Mouse (Mus musculus): ENCODE measurements around the gene Dhcr24. TPM values are rescaled to one million over a fixed set of nuclear protein-coding genes. Genes with fewer than 3 reads are reported as not detected.

Gene Dhcr24
- polyA plus RNA-seq, 1 experiment from 2014 or later = 29.3 TPM

DNA sequence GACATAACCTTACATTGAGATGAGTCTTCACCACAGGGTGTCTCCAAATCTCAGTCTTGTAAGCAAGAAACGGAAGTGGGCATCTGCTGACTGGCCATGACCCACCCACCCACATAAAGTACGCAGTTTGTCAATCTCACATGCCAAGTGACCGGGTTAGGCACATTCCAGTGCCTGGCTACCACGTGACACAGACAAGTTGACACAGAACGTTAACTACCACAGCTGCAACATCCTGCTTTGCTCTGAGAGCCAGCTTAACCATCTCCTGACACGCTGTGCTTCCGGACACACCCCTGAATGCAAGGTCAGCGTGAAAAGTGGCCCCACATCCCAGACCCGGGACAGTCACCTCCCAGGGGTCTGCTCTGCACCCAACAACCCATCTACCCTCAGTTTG, 29.3 kb downstream of the Dhcr24 start:
- Histone ChIP-seq H3K4me1 (replicated peaks; ENCODE audit: control insufficient read depth, insufficient read depth, low read length) (no peaks in the 10 kb centered on the region), H3K27ac (ENCODE audit: low read depth, low read length) (no peak overlapping the region), H3K9ac (ENCODE audit: low read length) (no peak overlapping the region), H3K27me3 (ENCODE audit: control insufficient read depth, insufficient read depth, low read length) (no peaks in the 10 kb centered on the region), H3K4me3 (ENCODE audit: low read depth, low read length) (no peak overlapping the region), H3K36me3 (ENCODE audit: control insufficient read depth, insufficient read depth, low read length) (peaks cover 17% of the 10 kb centered on the region), H3K4me2 (ENCODE audit: low read depth, low read length, severe bottlenecking) (no peak overlapping the region), H3K9me3 (ENCODE audit: control insufficient read depth, low read length) (no peaks in the 10 kb centered on the region)
- WGBS = 83% methylated on average over 9 of the region's 9 CpGs
- ATAC-seq (replicated peaks; ENCODE audit: low FRiP score) = no peak
- no peak for DNase-seq (ENCODE audit: low spot score)

DNA sequence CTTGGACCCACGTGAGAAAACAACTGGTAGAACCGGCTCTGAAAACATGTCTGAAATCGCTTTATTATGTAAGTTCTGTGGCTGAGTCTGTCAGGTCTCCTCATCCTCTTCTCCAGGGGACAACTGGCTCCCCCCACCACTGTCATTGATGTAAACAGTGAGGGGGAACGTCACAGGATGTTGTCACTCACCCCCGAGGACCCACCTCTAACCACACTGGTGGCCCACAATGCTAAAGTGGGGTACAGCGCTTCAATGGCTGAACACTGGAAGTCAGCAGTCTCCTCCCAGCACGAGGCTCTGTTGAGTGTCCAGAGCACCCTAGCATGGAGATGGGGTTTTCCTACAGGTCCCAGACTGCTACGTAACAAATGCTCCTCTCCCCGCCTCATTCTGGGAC, 30.0 kb downstream of the Dhcr24 start:
- no peaks in the 10 kb centered on the region for H3K9me3 ChIP-seq (ENCODE audit: control insufficient read depth, low read length)
- H3K36me3 ChIP-seq (ENCODE audit: control insufficient read depth, insufficient read depth, low read length) = peaks cover 14% of the 10 kb centered on the region
- ATAC-seq (replicated peaks; ENCODE audit: low FRiP score) (no peak), DNase-seq (ENCODE audit: low spot score) (no peak)
- H3K27ac ChIP-seq (ENCODE audit: low read depth, low read length) = no peak overlapping the region
- no peak overlapping the region for H3K9ac ChIP-seq (ENCODE audit: low read length)
- 88% methylated on average over 9 of the region's 9 CpGs for WGBS
- H3K4me3 ChIP-seq (ENCODE audit: low read depth, low read length) = no peak overlapping the region
- H3K27me3 ChIP-seq (ENCODE audit: control insufficient read depth, insufficient read depth, low read length) = no peaks in the 10 kb centered on the region
- no peaks in the 10 kb centered on the region for H3K4me1 ChIP-seq (replicated peaks; ENCODE audit: control insufficient read depth, insufficient read depth, low read length)
- H3K4me2 ChIP-seq (ENCODE audit: low read depth, low read length, severe bottlenecking) = no peak overlapping the region

GRCm38 (mm10) chr4:106593636-106594035, 32.8 kb downstream of the Dhcr24 start:
- DNase-seq (ENCODE audit: low spot score) = no peak
- no peak overlapping the region for H3K4me2 ChIP-seq (ENCODE audit: low read depth, low read length, severe bottlenecking)
- H3K9me3 ChIP-seq (ENCODE audit: control insufficient read depth, low read length) = no peaks in the 10 kb centered on the region
- H3K27me3 ChIP-seq (ENCODE audit: control insufficient read depth, insufficient read depth, low read length) = no peaks in the 10 kb centered on the region
- H3K36me3 ChIP-seq (ENCODE audit: control insufficient read depth, insufficient read depth, low read length) = no peaks in the 10 kb centered on the region; the same call in 1 of the 2 replicates
- H3K9ac ChIP-seq (ENCODE audit: low read length) = no peak overlapping the region
- WGBS = 52% methylated on average over 7 of the region's 7 CpGs
- no peak overlapping the region for H3K4me3 ChIP-seq (ENCODE audit: low read depth, low read length)
- ATAC-seq (replicated peaks; ENCODE audit: low FRiP score) = no peak
- H3K27ac ChIP-seq (ENCODE audit: low read depth, low read length) = no peak overlapping the region
- H3K4me1 ChIP-seq (replicated peaks; ENCODE audit: control insufficient read depth, insufficient read depth, low read length) = no peaks in the 10 kb centered on the region

GRCm38 (mm10) chr4:106596200-106596599, 35.4 kb downstream of the Dhcr24 start:
- WGBS = 59% methylated on average over 3 of the region's 3 CpGs
- no peaks in the 10 kb centered on the region for H3K9me3 ChIP-seq (ENCODE audit: control insufficient read depth, low read length)
- no peak overlapping the region for H3K4me2 ChIP-seq (ENCODE audit: low read depth, low read length, severe bottlenecking)
- H3K4me3 ChIP-seq (ENCODE audit: low read depth, low read length) = no peak overlapping the region
- no peaks in the 10 kb centered on the region for H3K27me3 ChIP-seq (ENCODE audit: control insufficient read depth, insufficient read depth, low read length)
- H3K27ac ChIP-seq (ENCODE audit: low read depth, low read length) = no peak overlapping the region
- DNase-seq (ENCODE audit: low spot score) = no peak
- ATAC-seq (replicated peaks; ENCODE audit: low FRiP score) = no peak
- no peaks in the 10 kb centered on the region for H3K36me3 ChIP-seq (ENCODE audit: control insufficient read depth, insufficient read depth, low read length)
- no peak overlapping the region for H3K9ac ChIP-seq (ENCODE audit: low read length)
- no peaks in the 10 kb centered on the region for H3K4me1 ChIP-seq (replicated peaks; ENCODE audit: control insufficient read depth, insufficient read depth, low read length)

DNA sequence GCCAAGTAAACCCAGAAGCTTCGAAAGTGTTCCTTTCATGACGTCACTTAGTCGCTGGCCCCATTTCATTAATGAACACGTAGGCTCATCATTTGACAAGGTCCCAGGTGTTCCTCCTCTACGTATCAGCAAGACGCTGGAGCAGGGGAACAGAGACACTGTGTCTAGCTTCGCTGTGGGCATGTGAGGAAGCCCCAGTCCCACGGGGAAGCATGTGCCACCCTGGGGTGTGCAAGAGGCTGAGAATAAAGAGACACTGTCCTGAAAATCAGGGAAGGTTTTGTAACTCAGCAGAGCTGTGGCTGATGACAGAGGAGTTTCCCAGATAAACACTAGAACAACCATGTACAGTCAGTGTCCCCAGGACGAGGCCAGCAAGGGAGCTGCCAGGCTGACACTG, 36.2 kb downstream of the Dhcr24 start:
- no peaks in the 10 kb centered on the region for H3K36me3 ChIP-seq (ENCODE audit: control insufficient read depth, insufficient read depth, low read length)
- H3K9me3 ChIP-seq (ENCODE audit: control insufficient read depth, low read length) = no peaks in the 10 kb centered on the region
- DNase-seq (ENCODE audit: low spot score) (no peak), ATAC-seq (replicated peaks; ENCODE audit: low FRiP score) (no peak)
- no peak overlapping the region for H3K9ac ChIP-seq (ENCODE audit: low read length)
- no peaks in the 10 kb centered on the region for H3K27me3 ChIP-seq (ENCODE audit: control insufficient read depth, insufficient read depth, low read length)
- WGBS = 81% methylated on average over 9 of the region's 9 CpGs
- no peak overlapping the region for H3K4me3 ChIP-seq (ENCODE audit: low read depth, low read length)
- no peaks in the 10 kb centered on the region for H3K4me1 ChIP-seq (replicated peaks; ENCODE audit: control insufficient read depth, insufficient read depth, low read length)
- no peak overlapping the region for H3K27ac ChIP-seq (ENCODE audit: low read depth, low read length)
- H3K4me2 ChIP-seq (ENCODE audit: low read depth, low read length, severe bottlenecking) = no peak overlapping the region

GRCm38 (mm10) chr4:106597741-106598140, 36.9 kb downstream of the Dhcr24 start:
- no peak overlapping the region for H3K9ac ChIP-seq (ENCODE audit: low read length)
- no peak overlapping the region for H3K4me3 ChIP-seq (ENCODE audit: low read depth, low read length)
- H3K4me2 ChIP-seq (ENCODE audit: low read depth, low read length, severe bottlenecking) = no peak overlapping the region
- no peaks in the 10 kb centered on the region for H3K27me3 ChIP-seq (ENCODE audit: control insufficient read depth, insufficient read depth, low read length)
- no peaks in the 10 kb centered on the region for H3K4me1 ChIP-seq (replicated peaks; ENCODE audit: control insufficient read depth, insufficient read depth, low read length)
- no peaks in the 10 kb centered on the region for H3K36me3 ChIP-seq (ENCODE audit: control insufficient read depth, insufficient read depth, low read length)
- 88% methylated on average over 4 of the region's 4 CpGs for WGBS
- DNase-seq (ENCODE audit: low spot score) (no peak), ATAC-seq (replicated peaks; ENCODE audit: low FRiP score) (no peak)
- no peaks in the 10 kb centered on the region for H3K9me3 ChIP-seq (ENCODE audit: control insufficient read depth, low read length)
- H3K27ac ChIP-seq (ENCODE audit: low read depth, low read length) = no peak overlapping the region

DNA sequence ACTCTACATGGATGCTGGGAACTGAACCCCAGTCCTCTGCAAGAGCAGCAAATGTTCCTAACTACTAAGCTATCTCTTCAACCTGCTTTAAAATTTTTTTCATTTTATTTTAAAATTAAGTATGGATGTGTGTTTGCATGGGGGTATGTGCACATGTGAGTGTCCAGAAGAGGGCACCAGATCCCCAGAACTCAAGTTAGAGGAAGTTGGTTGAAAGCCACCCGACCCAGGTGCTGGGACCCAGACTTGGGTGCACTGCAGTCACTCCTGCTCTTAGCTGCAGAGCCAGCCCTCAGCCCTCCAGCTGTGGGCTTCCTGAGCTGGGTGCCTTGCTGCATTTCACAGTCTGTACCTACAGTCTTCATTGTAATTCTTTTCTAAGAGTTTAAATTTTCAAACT, 38.6 kb downstream of the Dhcr24 start:
- H3K4me3 ChIP-seq (ENCODE audit: low read depth, low read length) = no peak overlapping the region
- no peaks in the 10 kb centered on the region for H3K9me3 ChIP-seq (ENCODE audit: control insufficient read depth, low read length)
- H3K4me1 ChIP-seq (replicated peaks; ENCODE audit: control insufficient read depth, insufficient read depth, low read length) = no peaks in the 10 kb centered on the region
- WGBS = 65% methylated on average over 1 of the region's 1 CpGs
- H3K36me3 ChIP-seq (ENCODE audit: control insufficient read depth, insufficient read depth, low read length) = no peaks in the 10 kb centered on the region
- no peak overlapping the region for H3K9ac ChIP-seq (ENCODE audit: low read length)
- ATAC-seq (replicated peaks; ENCODE audit: low FRiP score) = no peak
- H3K27ac ChIP-seq (ENCODE audit: low read depth, low read length) = no peak overlapping the region
- no peaks in the 10 kb centered on the region for H3K27me3 ChIP-seq (ENCODE audit: control insufficient read depth, insufficient read depth, low read length)
- DNase-seq (ENCODE audit: low spot score) = no peak
- H3K4me2 ChIP-seq (ENCODE audit: low read depth, low read length, severe bottlenecking) = no peak overlapping the region

GRCm38 (mm10) chr4:106600770-106601169, 39.9 kb downstream of the Dhcr24 start:
- Histone ChIP-seq H3K4me3 (ENCODE audit: low read depth, low read length) (no peak overlapping the region), H3K27me3 (ENCODE audit: control insufficient read depth, insufficient read depth, low read length) (no peaks in the 10 kb centered on the region), H3K4me2 (ENCODE audit: low read depth, low read length, severe bottlenecking) (no peak overlapping the region), H3K27ac (ENCODE audit: low read depth, low read length) (no peak overlapping the region), H3K4me1 (replicated peaks; ENCODE audit: control insufficient read depth, insufficient read depth, low read length) (no peaks in the 10 kb centered on the region), H3K9me3 (ENCODE audit: control insufficient read depth, low read length) (no peaks in the 10 kb centered on the region), H3K9ac (ENCODE audit: low read length) (no peak overlapping the region), H3K36me3 (ENCODE audit: control insufficient read depth, insufficient read depth, low read length) (no peaks in the 10 kb centered on the region)
- no peak for DNase-seq (ENCODE audit: low spot score)
- 91% methylated on average over 4 of the region's 4 CpGs for WGBS
- no peak for ATAC-seq (replicated peaks; ENCODE audit: low FRiP score)

- ATAC-seq (replicated peaks; ENCODE audit: low FRiP score) = peak; percentile 86
- Histone ChIP-seq H3K9ac (ENCODE audit: low read length) (peak overlapping the region; percentile 27; the same call in 1 of the 2 replicates), H3K4me3 (ENCODE audit: low read depth, low read length) (no peak overlapping the region)
Observed at GRCm38 (mm10) chr4:106606639-106607554, 46.1 kb downstream of the Dhcr24 start.

More at GRCm38 (mm10) chr4:106606639-106607554, 46.1 kb downstream of the Dhcr24 start:
- WGBS = 46% methylated on average over 18 of the region's 18 CpGs
- peak; percentile 67 for DNase-seq (ENCODE audit: low spot score)
- Histone ChIP-seq H3K4me1 (replicated peaks; ENCODE audit: control insufficient read depth, insufficient read depth, low read length) (0 out of 2 replicates have a peak, but pooled peaks cover 3% of the 10 kb centered on the region), H3K9me3 (ENCODE audit: control insufficient read depth, low read length) (no peaks in the 10 kb centered on the region), H3K36me3 (ENCODE audit: control insufficient read depth, insufficient read depth, low read length) (no peaks in the 10 kb centered on the region), H3K27ac (ENCODE audit: low read depth, low read length) (no peak overlapping the region), H3K27me3 (ENCODE audit: control insufficient read depth, insufficient read depth, low read length) (no peaks in the 10 kb centered on the region), H3K4me2 (ENCODE audit: low read depth, low read length, severe bottlenecking) (peak overlapping the region; percentile 30; the same call in 1 of the 2 replicates)
